ENCODE assay signal across 15 mouse cellular contexts in genomic region chr6:121343026-121343770, GRCm38 (mm10). TPM values are rescaled to one million over a fixed set of nuclear protein-coding genes. Genes with fewer than 3 reads are reported as not detected.
DNase-seq lines count a peak whose midpoint lies in the region; ATAC-seq and TF ChIP-seq lines count a peak whose summit lies in the region.
"Had no signal": no experiment of that assay in that cellular context is flagged by ENCODE, and none has a peak within 500 bp of the region (broad histone marks: within the 10 kb centered on the region; RNA-seq: fewer than 3 reads in every experiment).

Gene Slc6a12 (plus strand): TSS chr6:121343076.

- no peaks in the 10 kb centered on the region for H3K4me1 ChIP-seq in midbrain, embryonic 16.5 days (ENCODE audit: control insufficient read depth, insufficient read depth, low read length)
- no peaks in the 10 kb centered on the region for H3K4me1 ChIP-seq in midbrain, postnatal 0 days (ENCODE audit: insufficient read depth, low read length)
- H3K4me1 ChIP-seq in stomach, embryonic 16.5 days (ENCODE audit: control insufficient read depth, insufficient read depth, low read length): no peaks in the 10 kb centered on the region

- no peak within 1 kb of the TSS for H3K9ac ChIP-seq in midbrain, embryonic 16.5 days (ENCODE audit: low read depth, low read length)
- H3K9ac ChIP-seq in midbrain, postnatal 0 days (replicated peaks; ENCODE audit: low read length, poor library complexity, severe bottlenecking): no peak within 1 kb of the TSS
- no peak within 1 kb of the TSS for H3K9ac ChIP-seq in stomach, embryonic 16.5 days (ENCODE audit: low read length)
- H3K9ac ChIP-seq: liver, embryonic 14.5 days had no signal

- WGBS in midbrain, embryonic 16.5 days: 82% methylated on average over 15 of the region's 15 CpGs
- WGBS in midbrain, postnatal 0 days: 79% methylated on average over 15 of the region's 15 CpGs
- WGBS in stomach, embryonic 16.5 days: 71% methylated on average over 15 of the region's 15 CpGs

- H3K36me3 ChIP-seq in midbrain, embryonic 16.5 days (ENCODE audit: control insufficient read depth, insufficient read depth, low read length): no peaks in the 10 kb centered on the region
- no peaks in the 10 kb centered on the region for H3K36me3 ChIP-seq in midbrain, postnatal 0 days (ENCODE audit: insufficient read depth, low read length)
- no peaks in the 10 kb centered on the region for H3K36me3 ChIP-seq in stomach, embryonic 16.5 days (ENCODE audit: control insufficient read depth, insufficient read depth, low read length)
- H3K36me3 ChIP-seq: heart, embryonic 10.5 days had no signal

- H3K4me3 ChIP-seq in midbrain, embryonic 16.5 days (ENCODE audit: low read depth, low read length): no peak within 1 kb of the TSS
- no peak within 1 kb of the TSS for H3K4me3 ChIP-seq in midbrain, postnatal 0 days (ENCODE audit: low read depth, low read length)
- H3K4me3 ChIP-seq in stomach, embryonic 16.5 days (replicated peaks; ENCODE audit: low read length): no peak within 1 kb of the TSS
- H3K4me3 ChIP-seq: heart, embryonic 10.5 days; layer of hippocampus, adult 2 months had no signal

- DNase-seq in heart, adult 11 months: peak; percentile 91
- DNase-seq in heart, postnatal 14 days: no peak
- no peak for DNase-seq in midbrain, postnatal 0 days (ENCODE audit: low spot score)
- DNase-seq in lung, postnatal 14 days: peak; percentile 12
- no peak for DNase-seq in heart, postnatal 36 days
- DNase-seq: thymus, adult 18-20 months had no signal

- no peak for TF ChIP-seq CTCF in midbrain, postnatal 0 days (IDR thresholded peaks at IDR 0.05)

- H3K27ac ChIP-seq in midbrain, embryonic 16.5 days (ENCODE audit: low read length): no peak within 1 kb of the TSS
- no peak within 1 kb of the TSS for H3K27ac ChIP-seq in midbrain, postnatal 0 days (ENCODE audit: low read depth, low read length)
- H3K27ac ChIP-seq in stomach, embryonic 16.5 days (ENCODE audit: low read length): no peak within 1 kb of the TSS
- H3K27ac ChIP-seq: heart, embryonic 10.5 days; layer of hippocampus, adult 2 months; liver, embryonic 14.5 days had no signal

- H3K9me3 ChIP-seq in midbrain, embryonic 16.5 days (replicated peaks; ENCODE audit: control insufficient read depth, low read length, poor library complexity, severe bottlenecking): no peaks in the 10 kb centered on the region
- H3K9me3 ChIP-seq in midbrain, postnatal 0 days (ENCODE audit: low read length): no peaks in the 10 kb centered on the region
- H3K9me3 ChIP-seq in stomach, embryonic 16.5 days (replicated peaks; ENCODE audit: control insufficient read depth, low read length): no peaks in the 10 kb centered on the region
- H3K9me3 ChIP-seq: heart, embryonic 10.5 days had no signal

- H3K4me2 ChIP-seq in midbrain, embryonic 16.5 days (ENCODE audit: low read length): no peak within 1 kb of the TSS
- H3K4me2 ChIP-seq in midbrain, postnatal 0 days (ENCODE audit: low read depth, low read length, poor library complexity, severe bottlenecking): no peak within 1 kb of the TSS
- H3K4me2 ChIP-seq in stomach, embryonic 16.5 days (ENCODE audit: low read depth, low read length): no peak within 1 kb of the TSS

- intact Hi-C loops in heart, postnatal 14 days (cut with DNase I): no loop called here
- intact Hi-C loops in heart, postnatal 36 days (cut with DNase I): no loop called here

- ATAC-seq in midbrain, embryonic 16.5 days: 0 out of 2 replicates have a peak, but pooled peaks have one; percentile 20
- no peak for ATAC-seq in midbrain, postnatal 0 days (ENCODE audit: low FRiP score)
- ATAC-seq in stomach, embryonic 16.5 days (ENCODE audit: insufficient read depth, low FRiP score): peak; percentile 11; the same call in 1 of the 2 replicates
- no peak for ATAC-seq in erythroid progenitor cell, adult 5-6 weeks (replicated peaks; ENCODE audit: low FRiP score, poor library complexity, severe bottlenecking)
- ATAC-seq: activated CD4-positive, CD25-positive, alpha-beta regulatory T cell, adult 4 months; hindbrain, embryonic 16.5 days had no signal

- H3K27me3 ChIP-seq in midbrain, embryonic 16.5 days (ENCODE audit: control insufficient read depth, insufficient read depth, low read depth, low read length): no peaks in the 10 kb centered on the region; the same call in 1 of the 2 replicates
- no peaks in the 10 kb centered on the region for H3K27me3 ChIP-seq in midbrain, postnatal 0 days (ENCODE audit: insufficient read depth, low read length)
- H3K27me3 ChIP-seq in stomach, embryonic 16.5 days (ENCODE audit: control insufficient read depth, insufficient read depth, low read length): no peaks in the 10 kb centered on the region

RNA-seq across cellular contexts. Expression of gene Slc6a12, which starts in this region (rescaled TPM):
- not detected for total RNA-seq in heart, postnatal 14 days (2021)
- 1.6 and 1.7 TPM in 2 replicates for polyA plus RNA-seq in midbrain, embryonic 16.5 days (2015; fragmentation: Nextera tagmentation; extraction: Ambion mirVana)
- 12.4 and 13.0 TPM in 2 replicates for total RNA-seq in midbrain, postnatal 0 days (2014; rRNA removed)
- 8.1 and 8.2 TPM in 2 replicates for polyA plus RNA-seq in midbrain, postnatal 0 days (2015; fragmentation: Nextera tagmentation; extraction: Ambion mirVana)
- polyA plus RNA-seq in stomach, embryonic 16.5 days (2015; fragmentation: Nextera tagmentation; extraction: Ambion mirVana): 0.27 TPM in 1 of 2 replicates, not detected in the other
- not detected for total RNA-seq in heart, postnatal 36 days (2021)
- total RNA-seq in erythroid progenitor cell, adult 5-6 weeks (2015; ENCODE audit: low replicate concordance): not detected in 2 replicates
- total RNA-seq in erythroid progenitor cell, adult 5-6 weeks (2017; ENCODE audit: low replicate concordance): not detected in 2 replicates
- total RNA-seq: MEL had no signal
- polyA plus RNA-seq: activated CD4-positive, CD25-positive, alpha-beta regulatory T cell, adult 4 months had no signal

Comparison
In these comparisons a context has a peak if more than half of its experiments do, and no peak if none do; other contexts are left out.
1. RNA of gene Slc6a12 (total RNA-seq): 12.4 to 13.0 TPM in midbrain, postnatal 0 days; not detected in heart, postnatal 36 days, not detected in heart, postnatal 14 days and not detected in erythroid progenitor cell, adult 5-6 weeks; every median in the first group is over 10 times any median in the second.
2. DNase-seq: peak in heart, adult 11 months (single experiment) and lung, postnatal 14 days (single experiment); none in heart, postnatal 14 days (0 of 2), midbrain, postnatal 0 days (single experiment) and heart, postnatal 36 days (0 of 2).
3. Peak in ATAC-seq in stomach, embryonic 16.5 days; RNA of the gene not detected or under 1 TPM.